In genomic region chr1:72769428-72769827, GRCm38 (mm10) we compare ENCODE assay signal across 26 mouse cellular contexts. TPM values are rescaled to one million over a fixed set of nuclear protein-coding genes. Genes with fewer than 3 reads are reported as not detected.
"Had no signal": no experiment of that assay in that cellular context is flagged by ENCODE, and none has a peak within 500 bp of the region (broad histone marks: within the 10 kb centered on the region; RNA-seq: fewer than 3 reads in every experiment).

No protein-coding gene starts in this region.

- H3K27ac ChIP-seq: heart, adult 2 months; heart, embryonic 13.5 days; heart, embryonic 15.5 days; hindbrain, embryonic 13.5 days; hindbrain, embryonic 15.5 days; hindbrain, postnatal 0 days; kidney, embryonic 15.5 days; kidney, postnatal 0 days; layer of hippocampus, adult 2 months; left cerebral cortex, adult 2 months; limb, embryonic 10.5 days; limb, embryonic 12.5 days; liver, embryonic 13.5 days had no signal

- H3K36me3 ChIP-seq: heart, embryonic 13.5 days; heart, embryonic 15.5 days; hindbrain, embryonic 13.5 days; hindbrain, embryonic 15.5 days; kidney, embryonic 15.5 days; limb, embryonic 10.5 days; limb, embryonic 12.5 days; liver, embryonic 13.5 days had no signal

- H3K9me3 ChIP-seq: heart, embryonic 13.5 days; heart, embryonic 15.5 days; hindbrain, embryonic 13.5 days; hindbrain, embryonic 15.5 days; kidney, embryonic 15.5 days; limb, embryonic 10.5 days; limb, embryonic 12.5 days; liver, embryonic 13.5 days had no signal

- ATAC-seq: hindbrain, postnatal 0 days; intestine, embryonic 16.5 days had no signal

- H3K4me1 ChIP-seq: heart, embryonic 13.5 days; heart, embryonic 15.5 days; hindbrain, embryonic 15.5 days; kidney, embryonic 15.5 days; limb, embryonic 10.5 days; limb, embryonic 12.5 days; liver, embryonic 13.5 days had no signal

- H3K9ac ChIP-seq: heart, embryonic 13.5 days; heart, embryonic 15.5 days; hindbrain, embryonic 13.5 days; hindbrain, embryonic 15.5 days; kidney, embryonic 15.5 days; limb, embryonic 12.5 days; liver, embryonic 13.5 days had no signal

- H3K27me3 ChIP-seq: heart, embryonic 13.5 days; heart, embryonic 15.5 days; hindbrain, embryonic 13.5 days; hindbrain, embryonic 15.5 days; kidney, embryonic 15.5 days; limb, embryonic 12.5 days; liver, embryonic 13.5 days had no signal

- DNase-seq: gastrocnemius, postnatal 14 days; gastrocnemius, postnatal 36 days; heart, adult 11 months; heart, adult 2 months; heart, postnatal 14 days; heart, postnatal 36 days; kidney, adult 11 months; kidney, adult 2 months; kidney, adult 9 months; kidney, postnatal 25 days; kidney, postnatal 4 days; liver, embryonic 13.5 days had no signal

- H3K4me3 ChIP-seq: heart, adult 2 months; heart, embryonic 13.5 days; heart, embryonic 15.5 days; hindbrain, embryonic 13.5 days; hindbrain, embryonic 15.5 days; kidney, embryonic 15.5 days; layer of hippocampus, adult 2 months; left cerebral cortex, adult 2 months; limb, embryonic 10.5 days; limb, embryonic 12.5 days; liver, embryonic 13.5 days had no signal

- H3K4me2 ChIP-seq: heart, embryonic 11.5 days; heart, embryonic 13.5 days; heart, embryonic 15.5 days; hindbrain, embryonic 13.5 days; hindbrain, embryonic 15.5 days; kidney, embryonic 15.5 days; limb, embryonic 12.5 days; liver, embryonic 13.5 days had no signal

RNA-seq across cellular contexts. Expression of gene Igfbp2, which starts 54.9 kb away (rescaled TPM):
- total RNA-seq: hematopoietic stem cell, adult 5-6 weeks had no signal
